Mouse (Mus musculus) B cell, adult 67 days (primary cell): ENCODE results near the gene Tbc1d8. TPM values are rescaled to one million over a fixed set of nuclear protein-coding genes. Genes with fewer than 3 reads are reported as not detected.

Experiments
- total RNA-seq, 2 experiments: library from RNA; stranded (reverse); gene quantifications; 4 replicates each; pipeline ENCODE4 v1.2.4; 2023

Gene Tbc1d8
- 1 to 10 TPM in 1 of 2 experiments, under 1 TPM in 1; 0.92 to 2.7 TPM for total RNA-seq

DNA sequence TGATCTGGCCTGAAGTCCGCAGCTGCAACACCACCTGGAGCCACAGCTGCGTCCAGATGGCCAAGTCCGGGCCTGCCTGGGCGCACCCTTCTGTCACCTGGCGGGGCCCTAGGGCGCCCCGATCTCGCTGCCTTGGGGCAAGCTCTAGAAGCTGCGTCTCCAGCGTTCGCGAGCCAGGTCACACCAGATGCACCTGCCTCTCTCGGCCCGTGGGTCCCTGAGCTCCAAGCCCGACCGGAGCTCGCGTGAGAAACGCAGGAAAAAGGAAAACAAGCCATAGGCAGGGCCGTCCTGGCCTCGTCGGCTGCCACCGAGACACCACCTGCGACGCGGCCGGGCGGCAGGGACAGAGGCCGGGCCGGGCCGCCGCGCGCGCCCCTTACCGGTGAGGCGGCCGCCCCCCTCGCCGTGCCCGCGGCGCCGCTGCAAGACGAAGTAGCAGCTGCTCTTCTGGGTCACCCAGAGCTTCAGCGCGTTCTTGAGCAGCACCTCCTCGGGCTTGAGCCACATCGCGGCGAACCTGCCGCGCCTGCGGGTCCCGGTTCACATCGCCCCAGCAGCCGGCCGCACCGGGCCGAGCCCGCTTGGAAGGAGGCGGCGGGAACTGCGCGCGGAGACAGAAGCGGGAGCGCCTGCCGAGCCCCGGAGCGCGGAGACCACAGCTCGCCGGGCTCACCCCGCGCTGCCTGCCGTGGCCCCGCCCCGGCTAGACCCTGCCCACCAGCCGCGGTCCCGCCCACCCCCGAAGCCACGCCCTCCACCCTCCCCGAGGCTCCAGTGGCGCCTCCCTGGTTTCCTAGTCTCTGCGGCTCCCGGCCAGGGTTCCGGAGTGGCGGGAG is at the start of gene Tbc1d8:
Gene Tbc1d8, minus strand, starts transcription at position 699 of the 839 bp plus-strand sequence.

GRCm38 (mm10) chr1:39367601-39368266 is 110.8 kb downstream of the Tbc1d8 start, which contains the start of gene Rpl31:
Gene Rpl31 (plus strand): TSS chr1:39367842.

Other genes starting within 250 kb of the Tbc1d8 start
- gene Rpl31, start 110.9 kb downstream of the Tbc1d8 start, total RNA-seq = 1,000 to 10,000 TPM; 1,423 to 1,640 TPM
- 10 to 100 TPM; 26.2 to 29.3 TPM for gene Cnot11, start 56.2 kb upstream of the Tbc1d8 start, total RNA-seq
- 10 to 100 TPM; 13.7 to 15.3 TPM for gene Rnf149, start 98.7 kb upstream of the Tbc1d8 start, total RNA-seq
- gene Creg2, start 172.7 kb upstream of the Tbc1d8 start, total RNA-seq = not detected
- gene Rfx8, start 242.2 kb upstream of the Tbc1d8 start, total RNA-seq = not detected